Mouse (Mus musculus) heart, adult 2 months (tissue): ENCODE measurements at regions not wholly inside any gene's neighbourhood (a gene's known extent, or its start where the extent isn't known, plus 50 kb on each side); places are given as distances from the start of the nearest gene placed in this dataset.
"Not testable (repeated sequence)": the region's sequence is repeated elsewhere in the genome, so short reads cannot be mapped to it uniquely, and the experiment has no call there.

Experiments used
- DNase-seq, 2 experiments: peaks; one replicate each; pipeline ENCODE4 v3.0.0; 2021
- H3K27ac ChIP-seq: fragments of 200-600 bp; 2 replicates; pipeline ENCODE4 v1.8.1; 2022
- H3K27me3 ChIP-seq: fragments of 200-500 bp; 2 replicates; pipeline ENCODE4 v1.6.1; 2012; ENCODE audit warnings: mild to moderate bottlenecking, low read length, inconsistent platforms, mixed read lengths; ENCODE audit not compliant: control insufficient read depth, insufficient read depth
- H3K36me3 ChIP-seq: fragments of 200-500 bp; 2 replicates; pipeline ENCODE4 v1.6.1; 2012; ENCODE audit warnings: low read length, inconsistent platforms; ENCODE audit not compliant: control insufficient read depth, insufficient read depth
- H3K4me1 ChIP-seq: fragments of 200-500 bp; 2 replicates; pipeline ENCODE4 v1.6.1; 2011; ENCODE audit warnings: low read length; ENCODE audit not compliant: control insufficient read depth, insufficient read depth
- H3K4me3 ChIP-seq: fragments of 200-600 bp; 2 replicates; pipeline ENCODE4 v1.8.1; 2022
- H3K79me2 ChIP-seq: fragments of 200-500 bp; replicated peaks from 2 replicates; pipeline ENCODE4 v1.6.1; 2012; ENCODE audit warnings: mild to moderate bottlenecking, inconsistent platforms, low read length, moderate library complexity, mixed read lengths; ENCODE audit not compliant: control insufficient read depth, insufficient read depth
- H3K9ac ChIP-seq: fragments of 200-500 bp; 2 replicates; pipeline ENCODE4 v1.6.1; 2012; ENCODE audit warnings: low read depth, mild to moderate bottlenecking, control low read depth, inconsistent platforms, low read length, mixed read lengths
- CTCF ChIP-seq: fragments of 200-600 bp; IDR thresholded peaks from 2 replicates; pipeline ENCODE4 v1.8.1; 2022; ENCODE audit warnings: antibody characterized with exemption, mild to moderate bottlenecking, moderate library complexity
- EP300 ChIP-seq: fragments of 200-500 bp; IDR thresholded peaks from 2 replicates; pipeline ENCODE4 v1.6.1; 2011; ENCODE audit warnings: low read depth, low read length, control low read depth; ENCODE audit not compliant: insufficient read depth
- POLR2A ChIP-seq: fragments of 200-500 bp; IDR thresholded peaks from 2 replicates; pipeline ENCODE4 v1.6.1; 2011; ENCODE audit warnings: mild to moderate bottlenecking, low read depth, low read length, control low read depth; ENCODE audit not compliant: insufficient read depth
- WGBS: fragments of 180-500 bp; shearing (Covaris S2); methylation state at CpG from one replicate; pipeline ENCODE4 v1.1.7; 2018; 5-methylcytosine and 5-hydroxymethylcytosine counted together
- intact Hi-C: fragments of 180-260 bp; cut with DNase I; formaldehyde crosslinking; loops from one replicate; pipeline ENCODE4 v1.15.1; 2025

DNA sequence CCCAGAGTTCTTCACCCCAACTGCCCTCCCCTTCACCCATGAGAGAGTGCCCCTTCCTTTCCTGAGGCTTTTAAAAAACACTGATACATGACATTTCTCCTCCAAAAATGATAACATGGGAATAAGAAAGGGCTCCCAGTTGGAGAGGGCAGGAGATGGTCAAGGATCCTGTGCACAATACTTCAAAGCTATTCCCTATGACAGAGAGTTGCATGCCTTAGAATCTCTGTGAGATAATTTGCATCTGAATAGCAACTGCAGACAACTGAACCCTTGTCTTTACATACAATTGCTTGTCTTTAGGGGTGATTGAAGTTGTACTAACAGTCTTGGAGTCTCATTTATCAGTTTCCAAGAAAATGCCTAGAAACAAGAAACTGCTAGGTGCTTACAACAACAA, 610.7 kb upstream of the Adam24 start:
- H3K27me3 ChIP-seq, result no peaks in the 10 kb centered on the region
- H3K27ac ChIP-seq, result no peak overlapping the region
- no peaks in the 10 kb centered on the region for H3K4me1 ChIP-seq
- no peak overlapping the region for H3K4me3 ChIP-seq
- TF ChIP-seq EP300 (no peak), POLR2A (no peak), CTCF (no peak)
- H3K79me2 ChIP-seq, result no peaks in the 10 kb centered on the region
- intact Hi-C loops, result no loop called here
- DNase-seq, result no peak
- H3K9ac ChIP-seq, result no peak overlapping the region
- no peaks in the 10 kb centered on the region for H3K36me3 ChIP-seq

DNA sequence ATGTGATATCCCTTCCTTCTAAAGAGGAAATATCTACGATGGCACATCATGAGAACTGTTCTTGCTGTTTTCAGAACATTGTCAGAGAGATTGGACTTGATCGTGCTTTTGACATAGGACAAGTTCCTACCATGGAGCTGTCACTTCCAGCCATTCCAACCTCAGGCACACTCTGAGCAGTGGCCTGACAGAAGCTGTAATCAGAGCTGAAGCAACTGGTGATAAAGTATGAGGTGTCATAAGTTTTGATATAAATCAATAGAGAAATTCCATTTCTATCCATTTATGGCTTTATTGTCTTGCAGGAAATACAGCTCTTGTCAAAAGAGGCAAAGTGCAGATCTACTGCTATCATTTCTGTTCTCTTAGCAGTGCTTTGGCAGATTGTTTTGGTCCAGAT, 603.7 kb upstream of the Adam24 start:
- H3K36me3 ChIP-seq, result no peaks in the 10 kb centered on the region
- TF ChIP-seq EP300 (no peak), POLR2A (no peak), CTCF (no peak)
- no peak overlapping the region for H3K9ac ChIP-seq
- no peak overlapping the region for H3K4me3 ChIP-seq
- H3K4me1 ChIP-seq, result no peaks in the 10 kb centered on the region
- WGBS, result 76% methylated on average over 2 of the region's 2 CpGs
- no peak overlapping the region for H3K27ac ChIP-seq
- no peaks in the 10 kb centered on the region for H3K79me2 ChIP-seq
- DNase-seq, result no peak
- H3K27me3 ChIP-seq, result no peaks in the 10 kb centered on the region
- intact Hi-C loops, result no loop called here

DNA sequence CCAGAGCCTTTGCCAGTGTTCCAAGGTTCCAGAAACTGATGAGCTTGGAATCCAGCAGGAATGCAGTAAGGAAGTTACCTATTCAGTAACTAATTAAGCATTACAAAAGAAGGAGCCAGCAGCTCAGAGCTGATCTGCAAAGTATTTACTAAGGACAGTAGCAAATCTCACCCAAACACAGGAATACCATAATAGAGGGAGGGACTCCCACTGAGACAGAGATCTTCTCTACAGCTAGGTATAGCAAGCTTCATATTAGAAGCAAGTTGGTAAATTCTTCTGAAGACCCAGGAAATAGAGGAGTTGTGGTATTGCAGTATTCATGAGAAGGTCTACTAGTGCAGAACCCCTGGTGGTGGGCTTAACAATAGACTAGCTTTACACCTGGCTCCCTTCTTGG, 593.9 kb upstream of the Adam24 start:
- H3K27me3 ChIP-seq, H3K27ac ChIP-seq, H3K4me1 ChIP-seq, H3K4me3 ChIP-seq, H3K79me2 ChIP-seq, intact Hi-C loops, DNase-seq, H3K36me3 ChIP-seq, H3K9ac ChIP-seq: not testable (repeated sequence)

DNA sequence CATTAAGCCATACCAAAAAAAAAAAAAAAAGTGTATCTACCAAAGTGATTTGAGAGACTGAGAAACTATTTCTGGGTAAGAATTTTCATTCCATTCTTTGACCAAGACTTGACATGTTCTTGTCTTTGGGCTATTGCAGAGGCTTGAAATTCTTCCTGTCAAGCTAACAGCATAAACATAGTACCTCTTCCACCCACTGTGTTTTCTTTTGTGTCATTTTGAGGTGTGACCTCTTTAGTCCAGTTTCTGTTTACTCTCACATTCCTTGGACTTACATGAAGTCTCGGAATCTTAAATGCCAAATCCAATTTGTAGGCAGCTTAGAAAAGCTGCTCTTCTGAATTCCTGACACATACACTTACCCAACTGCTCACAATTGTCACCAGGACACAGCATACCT, 590.7 kb upstream of the Adam24 start:
- H3K27ac ChIP-seq, result no peak overlapping the region
- H3K9ac ChIP-seq, result no peak overlapping the region
- intact Hi-C loops, result no loop called here
- no peaks in the 10 kb centered on the region for H3K36me3 ChIP-seq
- no peak overlapping the region for H3K4me3 ChIP-seq
- no peak for DNase-seq
- no peak for TF ChIP-seq CTCF
- TF ChIP-seq POLR2A, result no peak
- TF ChIP-seq EP300, result no peak
- no peaks in the 10 kb centered on the region for H3K79me2 ChIP-seq
- H3K27me3 ChIP-seq, result no peaks in the 10 kb centered on the region
- no peaks in the 10 kb centered on the region for H3K4me1 ChIP-seq
- WGBS, result 66% methylated on average over 1 of the region's 1 CpGs

DNA sequence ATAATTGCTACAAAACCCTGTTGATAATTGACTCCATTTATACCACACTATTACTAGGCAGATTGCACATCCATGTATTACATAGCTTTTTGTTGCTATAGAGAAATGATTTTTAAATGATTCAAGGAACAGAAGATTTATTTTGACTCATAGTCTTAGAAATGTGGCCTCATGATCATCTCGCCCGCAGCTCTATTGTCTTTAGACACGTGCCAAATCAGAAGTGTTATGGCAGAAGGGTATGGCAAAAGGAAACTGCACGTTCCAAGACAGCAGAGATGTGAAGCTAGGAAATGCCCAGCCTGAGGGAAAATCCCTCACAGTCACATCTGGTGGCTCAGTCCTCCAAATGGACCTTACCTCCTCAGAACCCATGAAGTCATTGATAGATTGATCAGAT, 585.5 kb upstream of the Adam24 start:
- TF ChIP-seq CTCF, result no peak
- WGBS, result 73% methylated on average over 4 of the region's 4 CpGs
- H3K4me1 ChIP-seq, result no peaks in the 10 kb centered on the region

DNA sequence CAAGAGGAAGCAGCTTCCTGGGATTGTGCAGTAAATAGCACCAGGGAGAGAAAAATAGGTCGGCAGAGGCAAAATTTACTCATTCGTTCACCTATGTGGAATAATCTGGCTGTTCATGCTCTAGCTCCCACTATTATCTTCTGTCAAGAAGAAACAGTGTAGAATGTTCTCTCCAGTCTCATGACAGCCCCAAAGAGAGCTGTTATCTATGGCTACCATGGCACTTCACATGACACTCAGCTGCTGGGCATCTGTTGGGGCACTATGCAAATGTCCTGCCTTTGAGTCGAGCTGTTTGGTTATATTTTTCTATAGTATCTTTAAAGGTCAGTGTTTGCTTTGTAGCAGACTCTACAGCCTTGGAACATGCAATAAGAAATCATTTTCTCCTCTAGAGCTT, 550.5 kb upstream of the Adam24 start:
- H3K9ac ChIP-seq, result no peak overlapping the region
- DNase-seq, result no peak
- H3K27me3 ChIP-seq, result no peaks in the 10 kb centered on the region
- H3K36me3 ChIP-seq, result no peaks in the 10 kb centered on the region; the same call in 1 of the 2 replicates
- no peak overlapping the region for H3K27ac ChIP-seq
- no peaks in the 10 kb centered on the region for H3K79me2 ChIP-seq
- WGBS, result 47% methylated on average over 3 of the region's 3 CpGs
- TF ChIP-seq POLR2A (no peak), EP300 (0 out of 2 replicates have a peak, but pooled peaks have one; percentile 36), CTCF (no peak)
- H3K4me3 ChIP-seq, result no peak overlapping the region; the same call in 1 of the 2 replicates
- no peaks in the 10 kb centered on the region for H3K4me1 ChIP-seq
- intact Hi-C loops, result no loop called here

More for the DNA sequence above, 585.5 kb upstream of the Adam24 start:
- no peaks in the 10 kb centered on the region for H3K79me2 ChIP-seq
- intact Hi-C loops, result no loop called here
- no peaks in the 10 kb centered on the region for H3K36me3 ChIP-seq
- H3K27ac ChIP-seq, result no peak overlapping the region
- no peak for DNase-seq
- no peak overlapping the region for H3K9ac ChIP-seq
- H3K27me3 ChIP-seq, result no peaks in the 10 kb centered on the region
- no peak overlapping the region for H3K4me3 ChIP-seq

DNA sequence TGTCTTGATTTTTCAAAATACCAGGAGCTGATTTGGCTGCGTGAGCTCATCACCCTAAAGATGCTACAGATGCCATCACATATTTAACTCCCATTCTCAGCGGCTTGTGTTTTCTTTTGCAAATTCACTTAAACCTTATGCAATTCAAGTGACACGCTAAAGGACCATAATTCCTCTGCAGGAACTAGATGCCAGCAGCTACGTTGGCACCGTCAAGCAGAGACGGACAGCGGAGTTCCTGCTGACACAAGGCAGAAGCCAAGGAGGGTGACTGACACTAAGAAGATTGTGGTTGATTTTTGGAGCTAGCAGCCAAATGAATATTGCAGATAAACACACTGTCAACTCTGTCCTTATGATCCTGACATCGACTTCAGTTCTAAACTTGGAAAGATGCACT, 547.7 kb upstream of the Adam24 start:
- no peaks in the 10 kb centered on the region for H3K27me3 ChIP-seq
- no peak for TF ChIP-seq EP300
- TF ChIP-seq CTCF, result no peak
- no peak for TF ChIP-seq POLR2A
- H3K27ac ChIP-seq, result no peak overlapping the region
- H3K79me2 ChIP-seq, result no peaks in the 10 kb centered on the region
- no peaks in the 10 kb centered on the region for H3K4me1 ChIP-seq
- no peaks in the 10 kb centered on the region; the same call in 1 of the 2 replicates for H3K36me3 ChIP-seq
- H3K4me3 ChIP-seq, result no peak overlapping the region
- no peak for DNase-seq
- H3K9ac ChIP-seq, result no peak overlapping the region
- WGBS, result 67% methylated on average over 8 of the region's 8 CpGs
- intact Hi-C loops, result no loop called here
